In genomic region chr8:125504605-125505257, GRCm38 (mm10) we compare ENCODE assay signal across 9 mouse cellular contexts.
A peak's percentile ranks its signal among the peaks of the same experiment; 100 is the strongest.
DNase-seq lines count a peak whose midpoint lies in the region; ATAC-seq and TF ChIP-seq lines count a peak whose summit lies in the region.
"Had no signal": no experiment of that assay in that cellular context is flagged by ENCODE, and none has a peak within 500 bp of the region (broad histone marks: within the 10 kb centered on the region; RNA-seq: fewer than 3 reads in every experiment).

No protein-coding gene starts in this region.

- no peak for TF ChIP-seq CTCF in kidney, adult 2 months (conservative IDR thresholded peaks at IDR 0.05; ENCODE audit: insufficient read depth, insufficient read length, low read depth, low read length)

- no peak overlapping the region for H3K9ac ChIP-seq in lung, embryonic 16.5 days (ENCODE audit: low read length)
- H3K9ac ChIP-seq: embryonic facial prominence, embryonic 12.5 days had no signal

- H3K36me3 ChIP-seq in kidney, adult 2 months (ENCODE audit: control insufficient read depth, insufficient read depth, low read length) = no peaks in the 10 kb centered on the region
- H3K36me3 ChIP-seq in lung, embryonic 16.5 days (ENCODE audit: control insufficient read depth, insufficient read depth, low read length) = no peaks in the 10 kb centered on the region
- H3K36me3 ChIP-seq: embryonic facial prominence, embryonic 12.5 days had no signal

- no peak overlapping the region for H3K4me3 ChIP-seq in kidney, adult 2 months (ENCODE audit: insufficient read depth, low read depth, low read length)
- no peak overlapping the region for H3K4me3 ChIP-seq in lung, embryonic 16.5 days (ENCODE audit: low read length)
- H3K4me3 ChIP-seq: embryonic facial prominence, embryonic 12.5 days had no signal

- TF ChIP-seq POLR2A in kidney, adult 2 months (IDR thresholded peaks at IDR 0.05; ENCODE audit: low read depth, low read length) = no peak

- no peak overlapping the region for H3K4me2 ChIP-seq in lung, embryonic 16.5 days (ENCODE audit: low read depth, low read length)
- H3K4me2 ChIP-seq: embryonic facial prominence, embryonic 12.5 days had no signal

- H3K27ac ChIP-seq in kidney, adult 2 months (ENCODE audit: insufficient read depth, low read depth, low read length) = no peak overlapping the region
- H3K27ac ChIP-seq in lung, embryonic 16.5 days (ENCODE audit: low read length) = peak overlapping the region; percentile 66
- H3K27ac ChIP-seq: embryonic facial prominence, embryonic 12.5 days had no signal

- DNase-seq in kidney, adult 2 months = peak; percentile 41
- no peak for DNase-seq in kidney, adult 9 months
- DNase-seq in brain, adult 2 months (ENCODE audit: low read depth, low spot score) = peak; percentile 78
- DNase-seq in cerebellum, postnatal 25 days = peak; percentile 66 to 77
- DNase-seq in left cerebral cortex, adult 9 months (ENCODE audit: low spot score in 2 of 2) = no peak
- no peak for DNase-seq in natural killer cell, adult 2 months (ENCODE audit: low spot score in 2 of 2)
- no peak for DNase-seq in T-cell, adult 2 months (ENCODE audit: low spot score)

- H3K27me3 ChIP-seq in kidney, adult 2 months (replicated peaks; ENCODE audit: control insufficient read depth, insufficient read depth, low read length) = no peaks in the 10 kb centered on the region
- no peaks in the 10 kb centered on the region for H3K27me3 ChIP-seq in lung, embryonic 16.5 days (ENCODE audit: control insufficient read depth, insufficient read depth, low read depth, low read length)

- H3K9me3 ChIP-seq in lung, embryonic 16.5 days (ENCODE audit: control insufficient read depth, low read length) = no peaks in the 10 kb centered on the region
- H3K9me3 ChIP-seq: embryonic facial prominence, embryonic 12.5 days had no signal

- WGBS in kidney, adult 2 months = 60% methylated on average over 6 of the region's 6 CpGs
- 41% methylated on average over 6 of the region's 6 CpGs for WGBS in lung, embryonic 16.5 days

- ATAC-seq in lung, embryonic 16.5 days (ENCODE audit: low read depth) = no peak

- H3K4me1 ChIP-seq in kidney, adult 2 months (ENCODE audit: control insufficient read depth, insufficient read depth, low read length) = peaks cover 12% of the 10 kb centered on the region
- peaks cover 43% of the 10 kb centered on the region for H3K4me1 ChIP-seq in lung, embryonic 16.5 days (replicated peaks; ENCODE audit: control insufficient read depth, insufficient read depth, low read length)

Comparison
In these comparisons a context has a peak if more than half of its experiments do, and no peak if none do; other contexts are left out.
1. DNase-seq: peak in kidney, adult 2 months (single experiment), brain, adult 2 months (single experiment) and cerebellum, postnatal 25 days (2 of 2); none in kidney, adult 9 months (single experiment), left cerebral cortex, adult 9 months (0 of 2), natural killer cell, adult 2 months (0 of 2) and T-cell, adult 2 months (single experiment).